Mouse (Mus musculus): Measurements from ENCODE around the gene Natd1. TPM values are rescaled to one million over a fixed set of nuclear protein-coding genes. Genes with fewer than 3 reads are reported as not detected.
"Not testable (repeated sequence)": the region's sequence is repeated elsewhere in the genome, so short reads cannot be mapped to it uniquely, and the experiment has no call there.

Natd1 gene
- polyA plus RNA-seq, 1 experiment from 2014 or later: 26.7 TPM

DNA sequence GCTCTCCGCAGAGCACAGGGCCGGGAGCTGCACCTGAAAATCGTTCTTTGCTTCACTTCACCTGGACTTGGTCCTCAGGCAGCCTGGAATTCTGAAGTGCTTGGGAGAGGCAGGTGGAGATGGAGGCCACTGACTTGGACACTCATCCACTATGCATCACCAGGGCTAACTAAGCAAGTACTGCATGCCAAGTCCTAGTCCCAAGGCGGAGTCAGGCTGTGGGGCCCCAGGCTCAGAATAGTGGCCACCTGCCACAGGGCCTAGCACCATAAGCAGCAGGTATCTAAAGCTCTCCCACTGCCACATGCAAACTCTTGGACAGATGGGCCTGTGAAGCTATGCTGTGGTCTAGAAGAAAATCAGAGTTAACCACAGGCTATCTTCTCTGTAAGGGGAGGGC lies 8.1 kb downstream of the Natd1 start:
- no peak overlapping the region for H3K4me2 ChIP-seq (replicated peaks)
- H3K27me3 ChIP-seq: no peaks in the 10 kb centered on the region
- peaks cover 2% of the 10 kb centered on the region for H3K4me1 ChIP-seq
- no peaks in the 10 kb centered on the region for H3K9me3 ChIP-seq (replicated peaks)
- H3K36me3 ChIP-seq: peaks cover 32% of the 10 kb centered on the region
- ATAC-seq (ENCODE audit: low FRiP score): no peak
- no peak overlapping the region for H3K9ac ChIP-seq
- WGBS: 94% methylated on average over 4 of the region's 4 CpGs
- no peak overlapping the region for H3K27ac ChIP-seq
- H3K4me3 ChIP-seq: no peak overlapping the region

DNA sequence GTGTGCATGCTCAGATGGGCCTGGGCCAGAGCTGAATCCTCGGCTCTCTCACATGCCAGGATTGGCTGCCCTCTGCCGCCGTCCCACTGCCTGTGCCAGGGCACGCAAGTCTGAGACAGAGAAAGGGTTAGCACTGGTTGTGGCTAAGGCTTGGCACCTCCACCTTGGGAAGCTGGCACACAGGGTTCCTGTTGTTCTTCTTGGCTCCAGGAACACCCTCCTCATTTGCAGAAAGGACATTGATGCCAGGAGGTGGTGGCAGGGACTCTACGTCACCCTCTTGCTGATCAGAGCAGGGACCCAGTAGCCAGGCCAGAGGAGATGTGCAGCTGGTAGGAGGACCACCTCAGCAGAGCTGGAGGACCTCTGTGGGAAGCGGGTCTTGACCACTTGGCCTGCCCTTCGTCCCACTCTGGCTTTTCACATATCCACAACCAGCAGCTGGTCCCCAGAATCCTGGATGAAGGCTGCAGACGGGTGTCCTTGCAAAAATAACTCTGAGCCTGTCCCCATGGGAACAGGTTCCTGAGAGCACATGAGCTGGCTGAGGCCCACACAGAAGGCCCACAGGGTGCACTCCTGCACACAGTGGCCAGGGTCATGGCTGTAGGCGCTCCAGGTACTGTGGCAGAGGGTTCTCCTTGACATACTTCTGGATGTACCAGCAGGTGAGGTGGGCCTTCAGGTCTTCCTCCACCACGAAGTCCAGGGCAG lies 9.0 kb downstream of the Natd1 start:
- no peaks in the 10 kb centered on the region for H3K9me3 ChIP-seq (replicated peaks)
- WGBS: 89% methylated on average over 10 of the region's 10 CpGs
- no peaks in the 10 kb centered on the region for H3K27me3 ChIP-seq
- no peak overlapping the region for H3K27ac ChIP-seq
- no peaks in the 10 kb centered on the region for H3K4me1 ChIP-seq
- no peak overlapping the region for H3K4me2 ChIP-seq (replicated peaks)
- H3K9ac ChIP-seq: no peak overlapping the region
- H3K36me3 ChIP-seq: peaks cover 32% of the 10 kb centered on the region
- no peak for ATAC-seq (ENCODE audit: low FRiP score)
- H3K4me3 ChIP-seq: no peak overlapping the region

DNA sequence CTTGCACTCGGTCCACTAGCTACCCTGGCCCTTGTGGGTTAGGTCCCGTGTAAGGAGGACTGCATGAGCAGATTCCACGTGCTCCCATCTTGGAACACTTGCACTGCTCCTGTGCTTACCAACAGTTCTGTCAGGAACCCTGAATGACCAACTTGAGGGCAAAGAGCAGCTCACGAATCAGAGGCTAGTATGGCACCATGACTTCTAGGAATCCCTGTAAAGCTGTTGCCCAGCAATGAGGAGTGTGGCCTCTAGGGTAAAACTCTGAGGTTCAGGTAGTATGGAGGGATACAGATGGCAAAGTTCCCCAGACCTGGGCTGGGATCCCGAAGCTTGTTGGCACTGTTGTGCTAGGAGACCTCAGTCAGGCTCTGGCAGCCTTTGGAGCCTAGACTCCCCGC lies 10.9 kb downstream of the Natd1 start:
- H3K27ac ChIP-seq: no peak overlapping the region
- no peak overlapping the region for H3K4me3 ChIP-seq
- H3K4me2 ChIP-seq (replicated peaks): no peak overlapping the region
- no peaks in the 10 kb centered on the region for H3K27me3 ChIP-seq
- ATAC-seq (ENCODE audit: low FRiP score): no peak
- 85% methylated on average over 6 of the region's 6 CpGs for WGBS
- H3K9ac ChIP-seq: no peak overlapping the region
- no peaks in the 10 kb centered on the region for H3K9me3 ChIP-seq (replicated peaks)
- peaks cover 32% of the 10 kb centered on the region for H3K36me3 ChIP-seq
- H3K4me1 ChIP-seq: no peaks in the 10 kb centered on the region

DNA sequence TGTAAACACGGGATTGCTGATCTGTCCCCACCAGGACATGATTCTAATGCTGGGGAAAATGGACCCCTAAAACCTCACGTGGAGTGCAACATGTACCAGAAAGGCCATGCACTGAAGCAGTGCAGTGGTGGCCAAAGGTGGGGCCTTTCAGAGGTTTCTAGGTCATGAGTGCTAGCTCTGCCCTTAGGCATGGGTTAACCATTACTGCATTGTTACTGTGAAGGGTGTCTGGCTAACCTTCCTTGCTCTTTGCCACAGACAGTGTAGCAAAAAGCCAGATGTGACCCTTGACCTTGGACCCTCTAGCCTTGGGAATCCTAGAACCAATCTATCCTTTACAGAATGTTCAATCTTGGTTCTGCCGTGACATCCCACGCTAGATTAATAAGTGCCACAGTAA lies 12.1 kb downstream of the Natd1 start:
- 74% methylated on average over 4 of the region's 4 CpGs for WGBS
- Histone ChIP-seq H3K27ac (no peak overlapping the region), H3K4me1 (no peaks in the 10 kb centered on the region), H3K9me3 (replicated peaks) (no peaks in the 10 kb centered on the region), H3K36me3 (peaks cover 32% of the 10 kb centered on the region), H3K4me2 (replicated peaks) (no peak overlapping the region), H3K27me3 (no peaks in the 10 kb centered on the region), H3K4me3 (no peak overlapping the region), H3K9ac (no peak overlapping the region)
- no peak for ATAC-seq (ENCODE audit: low FRiP score)

DNA sequence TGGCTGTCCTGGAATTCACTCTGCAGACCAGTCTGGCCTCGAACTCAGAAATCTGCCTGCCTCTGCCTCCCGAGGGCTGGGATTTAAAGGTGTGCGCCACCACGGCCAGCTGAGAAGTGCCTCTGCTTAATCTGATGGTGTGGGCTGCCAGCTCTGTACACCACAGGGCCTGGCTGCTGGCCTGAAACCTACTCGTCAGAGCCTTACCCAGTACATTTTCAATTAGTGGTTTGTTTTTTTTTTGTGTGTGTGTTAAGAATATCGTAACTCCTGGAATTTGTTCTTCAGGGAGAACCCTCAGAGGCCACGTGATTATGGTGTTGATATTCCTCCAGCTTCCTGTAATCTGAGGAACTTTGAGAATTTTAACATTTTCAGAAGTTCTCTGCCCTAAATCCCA lies 12.5 kb downstream of the Natd1 start:
- Histone ChIP-seq H3K27me3 (no peaks in the 10 kb centered on the region), H3K9ac (no peak overlapping the region), H3K4me3 (no peak overlapping the region), H3K27ac (no peak overlapping the region), H3K4me1 (no peaks in the 10 kb centered on the region), H3K9me3 (replicated peaks) (no peaks in the 10 kb centered on the region), H3K36me3 (peaks cover 32% of the 10 kb centered on the region), H3K4me2 (replicated peaks) (no peak overlapping the region)
- ATAC-seq (ENCODE audit: low FRiP score): no peak
- 81% methylated on average over 7 of the region's 7 CpGs for WGBS

DNA sequence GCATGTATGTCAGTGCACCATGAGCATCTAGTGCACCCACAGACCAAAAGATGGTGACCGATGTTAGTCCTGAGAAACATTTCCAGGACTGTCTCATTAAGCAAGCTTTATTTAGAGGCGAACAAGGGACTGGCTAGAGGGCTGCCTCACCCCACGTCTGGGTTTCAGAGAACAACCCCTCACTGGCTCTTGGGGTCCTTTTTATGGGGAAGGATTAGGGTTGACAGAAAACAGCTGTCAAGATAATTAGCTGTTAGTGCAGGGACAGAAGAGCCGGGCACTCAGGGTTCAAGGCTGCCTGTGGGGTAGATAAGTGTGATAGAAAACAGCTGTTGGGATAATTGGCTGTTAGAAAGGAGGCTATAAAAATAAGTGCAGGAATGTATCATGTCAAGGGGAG lies 18.6 kb downstream of the Natd1 start:
- Histone ChIP-seq H3K27ac (no peak overlapping the region), H3K4me3 (no peak overlapping the region), H3K36me3 (no peaks in the 10 kb centered on the region), H3K4me1 (peaks cover 3% of the 10 kb centered on the region; the same call in 1 of the 2 replicates), H3K27me3 (no peaks in the 10 kb centered on the region), H3K4me2 (replicated peaks) (no peak overlapping the region), H3K9me3 (replicated peaks) (no peaks in the 10 kb centered on the region), H3K9ac (no peak overlapping the region)
- 43% methylated on average over 4 of the region's 4 CpGs for WGBS
- ATAC-seq (ENCODE audit: low FRiP score): no peak

DNA sequence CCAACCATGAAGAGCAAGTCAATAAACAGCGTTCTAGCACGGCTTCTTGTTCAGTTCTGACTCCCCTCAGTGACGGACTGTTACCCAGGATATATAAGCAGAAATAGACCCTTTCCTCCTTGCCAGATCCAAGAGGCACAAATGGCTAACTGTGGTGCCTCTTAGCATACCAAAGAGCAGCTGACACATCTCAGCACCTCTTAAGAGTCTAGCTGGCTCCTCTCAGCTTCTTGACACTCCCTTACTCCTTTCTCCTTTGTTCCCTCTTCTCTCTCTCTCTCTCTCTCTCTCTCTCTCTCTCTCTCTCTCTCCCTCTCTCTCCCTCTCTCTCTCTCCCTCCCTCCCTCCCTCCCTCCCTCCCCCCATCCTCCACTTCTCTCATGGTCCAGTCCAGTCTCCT lies 23.8 kb downstream of the Natd1 start:
- no peaks in the 10 kb centered on the region for H3K9me3 ChIP-seq (replicated peaks)
- peaks cover under 1% of the 10 kb centered on the region; the same call in 1 of the 2 replicates for H3K4me1 ChIP-seq
- H3K36me3 ChIP-seq: no peaks in the 10 kb centered on the region
- 40% methylated on average over 3 of the region's 3 CpGs for WGBS
- H3K4me3 ChIP-seq: no peak overlapping the region
- ATAC-seq (ENCODE audit: low FRiP score): no peak
- H3K9ac ChIP-seq: no peak overlapping the region
- H3K27ac ChIP-seq: no peak overlapping the region
- H3K4me2 ChIP-seq (replicated peaks): no peak overlapping the region
- no peaks in the 10 kb centered on the region for H3K27me3 ChIP-seq

DNA sequence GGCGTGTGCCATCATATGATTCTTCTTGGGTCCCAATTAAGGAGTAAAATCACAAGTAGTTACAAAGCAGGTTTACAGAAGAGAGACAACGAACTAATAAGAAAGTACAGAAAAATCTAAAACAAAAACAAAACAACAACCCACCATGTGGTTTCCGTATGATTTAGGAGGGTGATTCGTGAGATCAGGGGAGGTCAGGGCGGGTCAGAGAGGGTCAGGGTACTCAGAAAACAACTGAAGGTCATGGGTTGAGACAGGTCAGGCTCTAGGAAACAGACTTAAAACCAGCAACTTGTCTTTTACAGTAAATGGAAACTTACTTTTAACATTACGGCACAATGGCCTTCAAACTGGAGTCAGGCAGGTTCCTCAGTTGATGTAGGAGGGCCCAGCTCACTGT lies 24.3 kb downstream of the Natd1 start:
- Histone ChIP-seq H3K27me3 (no peaks in the 10 kb centered on the region), H3K9me3 (replicated peaks) (no peaks in the 10 kb centered on the region), H3K4me1 (no peaks in the 10 kb centered on the region), H3K36me3 (no peaks in the 10 kb centered on the region), H3K9ac (no peak overlapping the region), H3K4me2 (replicated peaks) (no peak overlapping the region), H3K4me3 (no peak overlapping the region), H3K27ac (no peak overlapping the region)
- WGBS: 67% methylated on average over 6 of the region's 6 CpGs
- ATAC-seq (ENCODE audit: low FRiP score): no peak

DNA sequence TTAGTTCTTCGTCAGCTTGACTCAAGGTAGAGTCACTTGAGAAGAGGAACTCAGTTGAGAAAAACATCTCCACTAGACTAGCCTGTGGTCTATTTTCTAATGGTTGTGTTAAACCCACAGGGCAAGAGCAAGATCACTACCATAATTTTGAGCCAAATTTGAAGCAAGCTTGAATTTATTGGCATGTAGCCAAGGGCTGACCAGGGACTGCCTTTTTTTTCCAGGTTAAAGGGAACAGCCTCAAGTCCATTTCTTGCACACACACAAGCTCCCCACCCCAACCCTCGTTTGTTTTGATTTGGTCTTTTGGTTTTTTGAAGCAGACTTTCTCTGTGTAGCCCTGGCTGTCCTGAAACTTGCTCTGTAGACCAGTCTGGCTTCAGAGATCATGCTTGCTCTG lies 24.7 kb downstream of the Natd1 start:
- ATAC-seq (ENCODE audit: low FRiP score): no peak
- Histone ChIP-seq H3K27ac (no peak overlapping the region), H3K9ac (no peak overlapping the region), H3K4me1 (no peaks in the 10 kb centered on the region), H3K9me3 (replicated peaks) (no peaks in the 10 kb centered on the region), H3K4me3 (no peak overlapping the region), H3K36me3 (no peaks in the 10 kb centered on the region), H3K4me2 (replicated peaks) (no peak overlapping the region), H3K27me3 (no peaks in the 10 kb centered on the region)
- WGBS: 71% methylated on average over 2 of the region's 2 CpGs

DNA sequence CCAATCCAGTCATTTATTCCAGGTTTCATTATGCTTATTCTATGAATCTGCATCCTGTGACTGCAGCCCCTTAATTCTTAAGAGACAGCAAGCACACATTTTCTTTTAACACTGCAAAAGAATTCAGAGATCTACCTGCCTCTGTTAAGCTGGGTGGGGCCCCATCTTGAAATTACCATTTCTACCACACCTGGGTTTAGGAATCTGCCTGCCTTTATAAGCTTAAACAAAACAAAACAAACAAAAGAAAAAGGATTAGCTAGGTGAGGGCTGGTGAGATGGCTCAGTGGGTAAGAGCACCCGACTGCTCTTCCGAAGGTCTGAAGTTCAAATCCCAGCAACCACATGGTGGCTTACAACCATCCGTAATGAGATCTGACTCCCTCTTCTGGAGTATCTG lies 27.6 kb downstream of the Natd1 start:
- 87% methylated on average over 3 of the region's 3 CpGs for WGBS
- H3K4me3 ChIP-seq: not testable (repeated sequence)

DNA sequence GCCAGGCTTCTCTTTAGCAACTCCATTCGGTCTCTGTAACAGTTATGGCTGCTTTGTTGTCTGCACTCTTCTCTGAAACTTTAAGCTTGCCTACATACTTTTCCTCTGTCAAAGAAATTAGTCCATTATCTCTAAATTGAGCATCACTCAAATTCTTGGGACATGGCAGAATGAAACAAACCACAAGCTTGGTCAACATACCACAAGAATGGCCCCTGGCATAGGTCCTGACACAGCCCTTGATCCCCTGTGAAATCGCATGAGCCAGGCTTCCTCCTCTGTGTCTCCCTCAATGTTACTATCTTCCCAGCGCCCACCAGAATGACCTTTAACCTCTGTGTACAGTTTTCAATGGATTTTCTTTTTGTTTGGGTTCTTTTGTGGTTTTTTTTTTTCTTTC lies 32.2 kb downstream of the Natd1 start:
- Histone ChIP-seq H3K27me3 (no peaks in the 10 kb centered on the region), H3K4me3 (no peak overlapping the region), H3K4me1 (peaks cover 9% of the 10 kb centered on the region), H3K27ac (no peak overlapping the region), H3K9me3 (replicated peaks) (no peaks in the 10 kb centered on the region), H3K4me2 (replicated peaks) (no peak overlapping the region), H3K9ac (no peak overlapping the region), H3K36me3 (no peaks in the 10 kb centered on the region)
- ATAC-seq (ENCODE audit: low FRiP score): no peak
- WGBS: 74% methylated on average over 3 of the region's 3 CpGs

More for the DNA sequence above, 27.6 kb downstream of the Natd1 start:
- not testable (repeated sequence) for H3K4me2 ChIP-seq (replicated peaks); ATAC-seq (ENCODE audit: low FRiP score); H3K9ac ChIP-seq; H3K9me3 ChIP-seq (replicated peaks); H3K4me1 ChIP-seq; H3K27me3 ChIP-seq; H3K27ac ChIP-seq; H3K36me3 ChIP-seq

DNA sequence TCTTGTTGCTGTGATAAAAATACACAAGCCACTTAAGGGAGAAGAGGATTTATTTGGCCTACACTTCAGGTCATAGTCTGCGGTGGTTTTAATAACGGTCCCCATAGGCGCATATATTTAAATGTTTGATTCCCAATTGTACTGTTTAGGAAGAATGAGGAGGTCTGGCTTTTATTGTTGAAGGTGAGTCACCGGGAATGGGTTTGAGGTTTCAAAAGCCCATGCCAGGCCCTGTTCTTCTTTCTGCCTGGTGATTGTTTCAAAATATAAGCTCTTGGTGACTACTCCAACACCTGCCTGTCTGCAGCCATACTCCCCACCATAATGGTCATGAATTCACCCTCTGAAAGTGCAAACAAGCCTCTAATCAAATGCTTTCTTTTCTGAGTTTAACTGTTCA lies 34.0 kb downstream of the Natd1 start:
- Histone ChIP-seq H3K4me1 (peaks cover 26% of the 10 kb centered on the region), H3K27ac (no peak overlapping the region), H3K4me2 (replicated peaks) (no peak overlapping the region), H3K9ac (no peak overlapping the region), H3K27me3 (no peaks in the 10 kb centered on the region), H3K9me3 (replicated peaks) (no peaks in the 10 kb centered on the region), H3K4me3 (no peak overlapping the region), H3K36me3 (no peaks in the 10 kb centered on the region)
- 97% methylated on average over 4 of the region's 4 CpGs for WGBS
- no peak for ATAC-seq (ENCODE audit: low FRiP score)

DNA sequence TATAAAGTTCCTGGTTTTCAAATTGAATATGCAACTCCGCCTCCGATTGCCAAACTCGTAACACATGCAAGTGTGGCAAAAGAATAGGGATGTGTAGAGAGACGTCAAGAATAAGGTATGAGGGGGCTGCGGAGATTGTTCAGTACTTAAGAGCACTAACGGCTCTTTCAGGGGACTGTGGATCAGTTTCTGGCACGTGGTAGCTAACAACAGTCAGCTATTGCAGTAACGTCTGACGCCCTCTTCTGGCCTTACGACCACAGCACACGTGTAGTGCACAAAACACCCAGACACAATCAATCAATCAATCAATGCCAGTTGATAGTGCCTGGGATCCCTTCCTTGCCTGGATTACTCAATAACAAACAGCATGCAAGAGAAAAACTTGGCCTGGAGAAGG lies 35.1 kb downstream of the Natd1 start:
- 2% methylated on average over 11 of the region's 11 CpGs for WGBS
- H3K4me1 ChIP-seq: peaks cover 36% of the 10 kb centered on the region
- H3K27me3 ChIP-seq: no peaks in the 10 kb centered on the region
- peak overlapping the region; percentile 95 for H3K4me3 ChIP-seq
- no peak for ATAC-seq (ENCODE audit: low FRiP score)
- H3K9ac ChIP-seq: peak overlapping the region; percentile 73
- no peaks in the 10 kb centered on the region for H3K9me3 ChIP-seq (replicated peaks)
- H3K4me2 ChIP-seq (replicated peaks): peak overlapping the region; percentile 77
- H3K27ac ChIP-seq: peak overlapping the region; percentile 95
- no peaks in the 10 kb centered on the region for H3K36me3 ChIP-seq

Data from hindbrain, embryonic 12.5 days (tissue).